Mouse (Mus musculus) cerebellum, adult 11-12 months (tissue): ENCODE measurements around the gene Asmt.

Source experiments
- DNase-seq: peaks from one replicate; pipeline ENCODE4 v3.0.0; 2022

The Asmt gene

GRCm38 (mm10) chrX:170672594-170673092 lies at the start of gene Asmt:
Asmt (plus strand) TSS chrX:170672644.
- no peak for DNase-seq

GRCm38 (mm10) chrX:170673233-170673951 lies 948 bp downstream of the Asmt start:
- peak; percentile 29 for DNase-seq

- peak; percentile 70 for DNase-seq
Measured at GRCm38 (mm10) chrX:170674229-170674771, 1.9 kb downstream of the Asmt start.

GRCm38 (mm10) chrX:170674885-170675876 lies 2.7 kb downstream of the Asmt start:
- peak; percentile 43 for DNase-seq

- DNase-seq = no peak
Measured at GRCm38 (mm10) chrX:170675923-170676605, 3.6 kb downstream of the Asmt start.

- DNase-seq = no peak
Measured at GRCm38 (mm10) chrX:170676606-170677239, 4.3 kb downstream of the Asmt start.

- no peak for DNase-seq
Measured at GRCm38 (mm10) chrX:170677266-170677665, 4.8 kb downstream of the Asmt start.

GRCm38 (mm10) chrX:170677680-170678079 lies 5.2 kb downstream of the Asmt start:
- DNase-seq = no peak
